Mouse (Mus musculus): Measurements from ENCODE around the gene Pde4c. TPM values are rescaled to one million over a fixed set of nuclear protein-coding genes. Genes with fewer than 3 reads are reported as not detected.

Gene Pde4c
- polyA plus RNA-seq, 2 experiments = 0.38 TPM; not detected in 1

DNA sequence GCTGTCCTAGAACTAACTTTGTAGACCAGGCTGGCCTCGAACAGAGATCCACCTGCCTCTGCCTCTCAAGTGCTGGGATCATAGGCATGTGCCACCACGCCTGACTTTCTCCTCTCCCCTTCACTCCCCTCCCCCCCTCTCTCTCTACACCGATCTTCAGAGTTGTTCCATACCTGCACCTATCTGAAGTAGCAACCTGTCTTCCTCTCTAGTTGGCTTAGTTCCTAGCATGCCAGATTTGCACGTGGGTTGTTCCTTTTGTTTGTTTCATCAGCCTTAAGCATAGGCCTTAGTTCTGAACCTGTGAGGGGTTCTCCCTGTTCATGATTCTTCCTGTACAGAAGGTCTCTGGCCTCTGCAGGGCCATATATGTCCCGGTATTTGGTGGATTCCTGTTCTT lies 14.2 kb downstream of the Pde4c start:
- WGBS = 68% methylated on average over 5 of the region's 5 CpGs
- DNase-seq (ENCODE audit: low spot score) (no peak), ATAC-seq (ENCODE audit: low FRiP score, low read depth) (no peak)
- Histone ChIP-seq H3K9ac (ENCODE audit: low read depth, low read length, severe bottlenecking) (no peak overlapping the region), H3K9me3 (ENCODE audit: control insufficient read depth, low read length) (no peaks in the 10 kb centered on the region), H3K4me1 (ENCODE audit: control insufficient read depth, insufficient read depth, low read length) (no peaks in the 10 kb centered on the region), H3K27me3 (ENCODE audit: control insufficient read depth, insufficient read depth, low read length) (peaks cover 15% of the 10 kb centered on the region; the same call in 1 of the 2 replicates), H3K4me3 (replicated peaks; ENCODE audit: low read length) (no peak overlapping the region), H3K4me2 (replicated peaks; ENCODE audit: low read depth, low read length, severe bottlenecking) (no peak overlapping the region), H3K36me3 (ENCODE audit: control insufficient read depth, insufficient read depth, low read length) (no peaks in the 10 kb centered on the region), H3K27ac (replicated peaks; ENCODE audit: low read depth, low read length) (no peak overlapping the region)
- TF ChIP-seq POLR2A (IDR thresholded peaks at IDR 0.05; ENCODE audit: borderline replicate concordance, extremely low read depth, insufficient read depth, insufficient read length) = no peak

DNA sequence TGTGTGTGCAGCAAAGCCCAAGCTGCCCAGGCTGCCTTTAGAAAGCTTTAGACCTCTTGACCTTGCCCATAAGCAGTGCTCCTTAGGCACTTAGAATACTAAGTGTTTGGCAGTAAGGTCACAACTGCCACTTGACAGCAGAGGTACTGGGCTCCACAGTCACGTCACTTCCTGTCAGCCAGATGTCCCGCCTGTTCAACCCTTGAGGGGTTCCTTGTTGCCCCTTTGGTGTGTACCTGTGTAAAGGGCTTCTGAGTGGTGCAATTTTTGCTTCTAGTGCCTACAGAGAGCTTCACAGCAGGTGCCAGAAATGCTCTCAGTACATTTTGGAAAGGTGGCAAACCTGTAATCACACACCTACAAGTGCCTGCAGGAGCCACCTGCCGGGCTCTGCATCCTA lies 14.7 kb downstream of the Pde4c start:
- DNase-seq (ENCODE audit: low spot score) = no peak
- TF ChIP-seq POLR2A (IDR thresholded peaks at IDR 0.05; ENCODE audit: borderline replicate concordance, extremely low read depth, insufficient read depth, insufficient read length) = no peak
- Histone ChIP-seq H3K36me3 (ENCODE audit: control insufficient read depth, insufficient read depth, low read length) (no peaks in the 10 kb centered on the region), H3K9me3 (ENCODE audit: control insufficient read depth, low read length) (no peaks in the 10 kb centered on the region), H3K4me3 (replicated peaks; ENCODE audit: low read length) (no peak overlapping the region), H3K4me2 (replicated peaks; ENCODE audit: low read depth, low read length, severe bottlenecking) (no peak overlapping the region), H3K9ac (ENCODE audit: low read depth, low read length, severe bottlenecking) (no peak overlapping the region), H3K27ac (replicated peaks; ENCODE audit: low read depth, low read length) (no peak overlapping the region), H3K27me3 (ENCODE audit: control insufficient read depth, insufficient read depth, low read length) (peaks cover 18% of the 10 kb centered on the region), H3K4me1 (ENCODE audit: control insufficient read depth, insufficient read depth, low read length) (no peaks in the 10 kb centered on the region)
- ATAC-seq (ENCODE audit: low FRiP score, low read depth) = no peak
- WGBS = 43% methylated on average over 3 of the region's 3 CpGs

DNA sequence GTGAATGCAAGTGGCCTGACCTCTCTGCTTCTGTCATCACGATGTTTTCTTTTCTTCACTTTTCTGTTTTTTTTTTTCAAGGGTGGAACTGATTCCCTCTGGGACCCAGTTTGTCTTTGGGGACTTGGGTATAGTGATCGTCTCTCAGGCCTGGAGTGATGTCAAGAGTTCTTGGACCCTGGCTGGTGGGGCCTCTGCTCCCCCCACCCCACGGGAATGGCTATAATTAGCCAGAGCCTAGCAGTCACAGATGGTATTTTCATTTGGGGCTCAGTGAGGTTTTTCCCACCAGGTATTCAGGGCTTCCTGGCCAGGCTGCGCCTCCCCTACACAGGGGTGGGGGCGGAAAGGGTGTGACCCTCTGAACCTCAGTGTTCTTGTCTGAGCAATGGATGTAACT lies 18.1 kb downstream of the Pde4c start:
- Histone ChIP-seq H3K27ac (replicated peaks; ENCODE audit: low read depth, low read length) (no peak overlapping the region), H3K4me1 (ENCODE audit: control insufficient read depth, insufficient read depth, low read length) (peaks cover 2% of the 10 kb centered on the region; the same call in 1 of the 2 replicates), H3K9me3 (ENCODE audit: control insufficient read depth, low read length) (no peaks in the 10 kb centered on the region), H3K4me2 (replicated peaks; ENCODE audit: low read depth, low read length, severe bottlenecking) (no peak overlapping the region), H3K4me3 (replicated peaks; ENCODE audit: low read length) (no peak overlapping the region), H3K36me3 (ENCODE audit: control insufficient read depth, insufficient read depth, low read length) (no peaks in the 10 kb centered on the region), H3K9ac (ENCODE audit: low read depth, low read length, severe bottlenecking) (no peak overlapping the region), H3K27me3 (ENCODE audit: control insufficient read depth, insufficient read depth, low read length) (peaks cover 50% of the 10 kb centered on the region)
- WGBS = 47% methylated on average over 5 of the region's 5 CpGs
- no peak for ATAC-seq (ENCODE audit: low FRiP score, low read depth)
- TF ChIP-seq POLR2A (IDR thresholded peaks at IDR 0.05; ENCODE audit: borderline replicate concordance, extremely low read depth, insufficient read depth, insufficient read length) = no peak
- DNase-seq (ENCODE audit: low spot score) = no peak

DNA sequence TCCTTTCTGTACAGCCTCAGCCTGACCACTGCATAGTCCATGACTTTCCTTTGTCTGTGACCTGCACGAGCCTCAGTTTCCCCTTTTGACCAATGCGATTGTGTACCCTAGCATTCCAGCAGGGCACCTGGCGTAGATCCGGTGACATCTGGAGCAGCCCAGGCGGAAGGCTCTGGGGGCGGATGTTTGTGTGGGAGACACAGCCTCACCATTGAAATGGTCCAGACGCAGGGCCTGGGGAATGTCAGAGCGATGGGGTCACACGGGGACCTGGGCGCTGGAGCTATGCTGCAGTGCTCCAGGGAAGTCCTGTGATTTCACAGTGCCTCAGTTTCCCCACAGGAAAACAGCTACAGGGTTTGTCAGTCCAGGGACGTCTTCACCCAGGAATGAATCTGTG lies 18.7 kb downstream of the Pde4c start:
- no peak overlapping the region for H3K4me2 ChIP-seq (replicated peaks; ENCODE audit: low read depth, low read length, severe bottlenecking)
- no peak overlapping the region for H3K27ac ChIP-seq (replicated peaks; ENCODE audit: low read depth, low read length)
- no peaks in the 10 kb centered on the region for H3K36me3 ChIP-seq (ENCODE audit: control insufficient read depth, insufficient read depth, low read length)
- no peak overlapping the region for H3K9ac ChIP-seq (ENCODE audit: low read depth, low read length, severe bottlenecking)
- peaks cover 55% of the 10 kb centered on the region for H3K27me3 ChIP-seq (ENCODE audit: control insufficient read depth, insufficient read depth, low read length)
- H3K9me3 ChIP-seq (ENCODE audit: control insufficient read depth, low read length) = no peaks in the 10 kb centered on the region
- H3K4me3 ChIP-seq (replicated peaks; ENCODE audit: low read length) = no peak overlapping the region
- DNase-seq (ENCODE audit: low spot score) (no peak), ATAC-seq (ENCODE audit: low FRiP score, low read depth) (no peak)
- no peak for TF ChIP-seq POLR2A (IDR thresholded peaks at IDR 0.05; ENCODE audit: borderline replicate concordance, extremely low read depth, insufficient read depth, insufficient read length)
- H3K4me1 ChIP-seq (ENCODE audit: control insufficient read depth, insufficient read depth, low read length) = peaks cover 2% of the 10 kb centered on the region; the same call in 1 of the 2 replicates
- 53% methylated on average over 11 of the region's 11 CpGs for WGBS

DNA sequence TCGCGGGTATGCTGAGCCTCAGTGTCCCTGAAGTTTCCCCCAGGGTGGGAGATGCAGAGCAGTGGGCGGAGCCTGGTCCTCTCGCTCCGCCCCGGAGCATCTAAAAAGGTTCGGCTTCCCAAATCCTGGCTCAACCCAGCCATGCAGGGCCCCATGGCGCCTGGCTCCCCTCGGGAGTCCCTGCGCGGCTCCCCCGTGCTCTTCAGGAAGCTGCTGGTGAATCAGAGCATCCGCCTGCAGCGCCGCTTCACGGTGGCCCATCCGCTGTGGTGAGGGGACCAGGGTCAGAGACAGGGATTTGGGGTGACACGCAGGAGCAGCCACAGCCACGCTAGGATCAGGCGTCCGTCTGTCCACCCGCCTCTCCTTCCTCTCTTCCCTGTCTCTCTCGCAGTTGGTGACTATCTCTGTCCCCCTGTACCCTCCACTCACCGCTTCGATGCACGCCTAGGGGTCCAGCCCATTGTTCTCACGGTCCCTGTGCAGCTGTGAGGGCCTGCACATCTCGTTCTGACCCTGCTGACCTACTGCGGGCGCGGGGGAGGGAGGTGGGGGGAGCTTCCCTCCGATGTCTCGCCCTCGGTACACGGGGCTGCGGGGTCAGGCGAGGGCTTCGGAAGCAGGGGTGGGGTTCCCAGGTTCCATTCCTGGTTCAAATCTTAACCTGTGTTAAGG lies 19.6 kb downstream of the Pde4c start:
- Histone ChIP-seq H3K27ac (replicated peaks; ENCODE audit: low read depth, low read length) (no peak overlapping the region), H3K4me2 (replicated peaks; ENCODE audit: low read depth, low read length, severe bottlenecking) (no peak overlapping the region), H3K4me3 (replicated peaks; ENCODE audit: low read length) (peak overlapping the region; percentile 11), H3K27me3 (ENCODE audit: control insufficient read depth, insufficient read depth, low read length) (peaks cover 62% of the 10 kb centered on the region), H3K9me3 (ENCODE audit: control insufficient read depth, low read length) (no peaks in the 10 kb centered on the region), H3K9ac (ENCODE audit: low read depth, low read length, severe bottlenecking) (peak overlapping the region; percentile 36), H3K4me1 (ENCODE audit: control insufficient read depth, insufficient read depth, low read length) (peaks cover 2% of the 10 kb centered on the region; the same call in 1 of the 2 replicates), H3K36me3 (ENCODE audit: control insufficient read depth, insufficient read depth, low read length) (no peaks in the 10 kb centered on the region)
- no peak for DNase-seq (ENCODE audit: low spot score)
- ATAC-seq (ENCODE audit: low FRiP score, low read depth) = no peak
- WGBS = 5% methylated on average over 38 of the region's 38 CpGs
- TF ChIP-seq POLR2A (IDR thresholded peaks at IDR 0.05; ENCODE audit: borderline replicate concordance, extremely low read depth, insufficient read depth, insufficient read length) = no peak

Data from limb, embryonic 14.5 days (tissue).